Mouse (Mus musculus) embryonic facial prominence, embryonic 15.5 days (tissue): ENCODE data around the gene Cacna1g. TPM values are rescaled to one million over a fixed set of nuclear protein-coding genes. Genes with fewer than 3 reads are reported as not detected.

Experiments
- ATAC-seq: fragments of 200-750 bp; cut with Nextera tagmentation; 2 replicates; pipeline ENCODE4 v1.8.0; 2017; ENCODE audit warnings: low read depth, moderate TSS enrichment; ENCODE audit not compliant: insufficient number of reproducible peaks, low FRiP score, low TSS enrichment
- H3K27ac ChIP-seq: fragments of 300-500 bp; sonication (generic); replicated peaks from 2 replicates; pipeline ENCODE4 v1.5.1; 2015; ENCODE audit warnings: mild to moderate bottlenecking, inconsistent platforms
- H3K27me3 ChIP-seq: fragments of 300-500 bp; sonication (generic); 2 replicates; pipeline ENCODE4 v1.6.1; 2015; ENCODE audit warnings: inconsistent platforms
- H3K36me3 ChIP-seq: fragments of 300-500 bp; sonication (generic); 2 replicates; pipeline ENCODE4 v1.6.1; 2015; ENCODE audit warnings: mild to moderate bottlenecking, inconsistent platforms
- H3K4me1 ChIP-seq: fragments of 300-500 bp; sonication (generic); 2 replicates; pipeline ENCODE4 v1.6.1; 2015; ENCODE audit warnings: inconsistent platforms
- H3K4me2 ChIP-seq: fragments of 300-500 bp; sonication (generic); replicated peaks from 2 replicates; pipeline ENCODE4 v1.6.1; 2015; ENCODE audit warnings: mild to moderate bottlenecking, inconsistent platforms
- H3K4me3 ChIP-seq: fragments of 300-500 bp; sonication (generic); replicated peaks from 2 replicates; pipeline ENCODE4 v1.5.1; 2015; ENCODE audit warnings: mild to moderate bottlenecking, inconsistent platforms
- H3K9ac ChIP-seq: fragments of 300-500 bp; sonication (generic); 2 replicates; pipeline ENCODE4 v1.6.1; 2015; ENCODE audit warnings: inconsistent platforms
- H3K9me3 ChIP-seq: fragments of 300-500 bp; sonication (generic); replicated peaks from 2 replicates; pipeline ENCODE4 v1.6.1; 2016; ENCODE audit warnings: inconsistent platforms
- WGBS: fragments of 180-500 bp; shearing (Covaris S2); methylation state at CpG from one replicate; pipeline ENCODE4 v1.1.7; 2015; 5-methylcytosine and 5-hydroxymethylcytosine counted together
- polyA plus RNA-seq: library from polyadenylated mRNA; unstranded; fragments of >200 nt; fragmentation: Nextera tagmentation; extraction: Ambion mirVana; gene quantifications from 2 replicates; pipeline ENCODE4 v1.2.1, GENCODE M21; 2015

Gene Cacna1g
- polyA plus RNA-seq, 1 experiment from 2014 or later: 30.3 TPM

DNA sequence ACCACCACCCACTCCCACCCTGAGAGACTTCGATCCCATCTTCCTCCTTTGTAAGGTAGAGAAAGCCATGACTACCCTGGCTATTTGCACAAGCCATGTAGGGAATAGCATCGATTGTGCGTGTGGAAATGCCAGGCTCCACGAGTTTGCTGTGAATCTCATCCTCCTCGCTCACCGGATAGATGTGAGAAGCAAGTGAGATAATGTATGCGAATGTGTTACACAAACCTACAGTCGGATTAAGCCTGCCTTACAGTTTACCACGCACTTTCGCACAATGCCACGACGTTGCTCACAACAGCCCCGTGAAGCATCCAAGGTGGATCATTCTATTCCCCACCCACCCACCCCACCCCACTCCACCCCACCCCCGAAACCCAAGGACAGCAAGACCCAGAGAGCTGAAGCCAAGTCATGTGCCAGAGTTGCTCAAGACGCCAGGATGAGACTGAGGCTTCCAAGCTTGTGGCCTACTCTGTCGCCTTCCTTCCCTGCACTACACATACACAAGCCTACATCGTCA, 7.6 kb downstream of the Cacna1g start:
- no peaks in the 10 kb centered on the region for H3K27me3 ChIP-seq
- no peak overlapping the region for H3K4me2 ChIP-seq
- 80% methylated on average over 17 of the region's 17 CpGs for WGBS
- H3K4me3 ChIP-seq: no peak overlapping the region
- H3K9ac ChIP-seq: no peak overlapping the region
- H3K36me3 ChIP-seq: peaks cover 10% of the 10 kb centered on the region; the same call in 1 of the 2 replicates
- ATAC-seq: no peak
- no peaks in the 10 kb centered on the region for H3K9me3 ChIP-seq
- no peak overlapping the region for H3K27ac ChIP-seq
- peaks cover 73% of the 10 kb centered on the region for H3K4me1 ChIP-seq

DNA sequence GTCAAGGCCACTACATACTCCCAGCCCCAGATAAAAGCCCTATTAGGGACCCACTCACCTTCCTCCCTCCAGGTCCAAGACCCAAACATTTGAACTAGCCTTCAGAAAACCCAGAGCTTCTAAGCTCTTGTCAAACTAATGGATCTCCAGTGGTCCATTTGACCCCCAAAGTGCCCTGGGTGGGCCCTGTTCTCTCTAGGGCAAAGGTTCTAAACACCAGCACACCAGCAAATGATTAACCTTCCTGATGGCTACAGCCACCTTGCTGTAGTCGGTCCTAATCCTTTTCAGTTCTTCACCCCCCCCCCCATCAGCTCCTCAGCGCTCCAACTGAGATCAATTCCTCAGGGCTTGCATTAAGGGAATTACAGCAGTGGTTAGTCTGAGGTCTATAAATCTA, 9.8 kb downstream of the Cacna1g start:
- H3K36me3 ChIP-seq: peaks cover 27% of the 10 kb centered on the region
- H3K9me3 ChIP-seq: no peaks in the 10 kb centered on the region
- no peak for ATAC-seq
- H3K27ac ChIP-seq: no peak overlapping the region
- H3K4me1 ChIP-seq: peaks cover 56% of the 10 kb centered on the region
- no peak overlapping the region for H3K9ac ChIP-seq
- no peak overlapping the region for H3K4me3 ChIP-seq
- no peak overlapping the region for H3K4me2 ChIP-seq
- no peaks in the 10 kb centered on the region for H3K27me3 ChIP-seq
- 45% methylated on average over 2 of the region's 2 CpGs for WGBS

DNA sequence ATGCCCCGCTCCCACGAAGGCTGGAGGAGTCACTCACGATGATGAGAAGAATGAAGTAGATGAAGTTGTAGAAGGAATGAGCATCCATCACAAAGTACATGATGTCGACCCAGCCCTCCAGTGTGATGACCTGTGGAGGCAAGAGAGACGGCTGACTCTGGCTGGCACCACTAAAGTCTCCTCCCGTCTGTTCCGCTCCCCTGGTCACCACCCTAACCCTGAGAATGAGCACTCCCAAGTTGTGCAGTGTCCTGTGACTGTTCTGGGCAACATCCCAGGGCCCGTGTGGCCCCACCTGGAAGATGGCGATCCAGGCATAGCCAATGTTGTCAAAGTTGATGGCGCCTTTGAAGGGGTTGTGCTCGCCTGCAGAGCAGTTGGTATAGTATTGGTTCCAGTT, 12.1 kb downstream of the Cacna1g start:
- WGBS: 89% methylated on average over 11 of the region's 11 CpGs

DNA sequence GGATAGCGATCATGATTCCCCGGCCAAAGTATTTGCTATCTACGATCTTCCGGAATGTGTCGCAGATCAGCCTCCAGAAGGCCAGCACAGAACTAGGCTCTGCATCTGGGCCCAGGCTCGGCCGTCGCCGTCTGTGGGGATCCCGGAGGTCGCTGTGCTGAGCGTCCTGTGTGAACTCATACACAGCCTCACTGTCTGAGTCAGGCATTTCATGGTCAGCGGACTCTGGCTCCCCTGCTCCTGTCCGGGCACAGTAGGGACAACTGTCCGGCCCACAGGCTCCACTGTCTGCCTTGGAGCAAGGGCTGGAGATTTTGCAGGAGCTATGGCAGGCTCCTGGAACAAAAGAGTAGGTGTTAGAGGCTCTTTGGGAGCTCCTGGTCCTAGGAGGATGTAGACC, 17.0 kb downstream of the Cacna1g start:
- 0 out of 2 replicates have a peak overlapping the region, but pooled peaks have one; percentile 2 for H3K27ac ChIP-seq
- H3K9ac ChIP-seq: no peak overlapping the region
- no peaks in the 10 kb centered on the region for H3K9me3 ChIP-seq
- peaks cover 28% of the 10 kb centered on the region for H3K4me1 ChIP-seq
- ATAC-seq: no peak
- 82% methylated on average over 15 of the region's 15 CpGs for whole genome bisulfite sequencing
- no peaks in the 10 kb centered on the region for H3K27me3 ChIP-seq
- peaks cover 58% of the 10 kb centered on the region for H3K36me3 ChIP-seq
- H3K4me3 ChIP-seq: no peak overlapping the region
- H3K4me2 ChIP-seq: no peak overlapping the region

More for the DNA sequence above, 12.1 kb downstream of the Cacna1g start:
- H3K4me1 ChIP-seq: peaks cover 37% of the 10 kb centered on the region
- no peaks in the 10 kb centered on the region for H3K9me3 ChIP-seq
- no peak overlapping the region for H3K27ac ChIP-seq
- peaks cover 47% of the 10 kb centered on the region for H3K36me3 ChIP-seq
- H3K27me3 ChIP-seq: no peaks in the 10 kb centered on the region
- no peak for ATAC-seq
- no peak overlapping the region for H3K9ac ChIP-seq
- no peak overlapping the region for H3K4me2 ChIP-seq
- H3K4me3 ChIP-seq: no peak overlapping the region

DNA sequence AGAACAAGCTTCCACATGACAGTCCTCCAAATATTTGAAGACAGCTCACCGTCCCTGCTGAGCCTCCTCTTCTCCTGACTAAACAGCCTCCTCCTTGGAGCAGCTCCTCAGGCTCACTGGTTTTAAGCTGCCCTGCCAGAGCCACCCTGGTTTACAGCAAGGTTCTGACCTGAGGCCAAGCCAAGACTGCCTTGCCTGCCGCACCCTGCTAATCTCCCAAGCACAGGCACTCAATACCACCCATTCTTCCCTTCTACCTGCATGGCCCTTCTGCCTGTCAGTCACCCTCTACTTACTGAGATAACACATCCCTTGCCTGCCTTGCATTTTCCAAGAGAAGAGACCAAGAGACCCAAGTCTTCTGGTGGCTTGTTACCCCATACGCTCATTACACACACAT, 17.7 kb downstream of the Cacna1g start:
- H3K4me1 ChIP-seq: peaks cover 27% of the 10 kb centered on the region
- no peak overlapping the region for H3K4me2 ChIP-seq
- ATAC-seq: no peak
- no peak overlapping the region for H3K9ac ChIP-seq
- H3K27ac ChIP-seq: peak overlapping the region; percentile 2
- peaks cover 54% of the 10 kb centered on the region for H3K36me3 ChIP-seq
- no peak overlapping the region for H3K4me3 ChIP-seq
- 53% methylated on average over 3 of the region's 3 CpGs for WGBS
- no peaks in the 10 kb centered on the region for H3K9me3 ChIP-seq
- no peaks in the 10 kb centered on the region for H3K27me3 ChIP-seq

DNA sequence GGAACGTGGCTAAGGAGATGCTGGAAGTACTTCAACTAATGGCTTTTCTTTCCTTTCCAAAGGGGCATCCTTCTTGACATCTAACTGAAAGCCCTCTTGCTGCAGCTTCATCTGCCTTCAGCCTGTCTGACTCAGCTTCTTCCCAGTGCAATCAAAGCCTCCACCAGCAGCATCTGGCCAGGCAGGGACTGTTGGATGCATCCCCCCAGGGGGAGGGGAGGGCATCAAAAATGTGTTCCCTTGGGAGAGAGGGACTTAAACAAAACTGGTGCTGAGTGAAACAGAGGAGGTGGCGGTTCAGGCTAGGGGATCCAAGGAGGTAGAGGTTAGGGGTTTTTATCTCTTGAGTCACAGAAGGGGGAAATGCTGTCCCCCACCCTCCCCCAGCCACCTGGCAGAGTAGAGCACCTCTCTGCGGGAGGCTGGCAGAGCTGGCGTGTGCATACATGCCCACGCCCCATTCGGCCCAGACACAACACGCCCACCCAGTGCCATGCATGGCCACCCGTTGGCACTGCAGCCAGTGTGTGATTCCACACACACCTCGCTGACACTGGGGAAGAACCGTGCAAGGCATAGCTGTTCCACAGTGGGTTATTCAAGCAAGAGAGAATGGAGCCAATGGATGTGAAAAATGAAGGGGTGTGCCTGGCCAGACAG, 18.7 kb downstream of the Cacna1g start:
- 60% methylated on average over 10 of the region's 10 CpGs for WGBS
- no peak overlapping the region for H3K9ac ChIP-seq

DNA sequence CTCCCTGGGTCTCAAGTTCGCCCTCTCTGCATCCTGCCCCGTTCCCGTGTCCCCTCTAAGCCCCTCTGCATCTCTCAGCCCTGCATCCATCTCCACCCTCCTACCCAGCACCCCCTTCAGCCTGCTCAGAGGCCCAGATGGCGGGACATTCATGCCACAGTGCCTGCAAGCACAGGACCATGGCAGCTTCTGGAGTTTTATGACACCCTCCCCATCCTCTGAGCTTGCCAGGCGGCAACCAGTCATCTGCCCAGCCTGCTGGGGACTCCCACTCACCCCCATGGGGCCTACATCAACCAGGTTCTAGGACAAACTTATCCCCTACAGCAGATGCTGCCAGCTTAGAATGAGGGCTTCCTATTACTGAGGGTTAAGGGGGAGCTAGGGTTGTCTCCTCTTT, 19.2 kb downstream of the Cacna1g start:
- Histone ChIP-seq H3K9me3 (no peaks in the 10 kb centered on the region), H3K4me1 (peaks cover 40% of the 10 kb centered on the region), H3K4me3 (no peak overlapping the region), H3K36me3 (peaks cover 43% of the 10 kb centered on the region), H3K27ac (no peak overlapping the region; the same call in 1 of the 2 replicates), H3K27me3 (no peaks in the 10 kb centered on the region), H3K4me2 (no peak overlapping the region), H3K9ac (no peak overlapping the region)
- ATAC-seq: no peak
- WGBS: 70% methylated on average over 5 of the region's 5 CpGs

More for the DNA sequence above, 18.7 kb downstream of the Cacna1g start:
- no peak overlapping the region for H3K4me3 ChIP-seq
- no peak overlapping the region for H3K4me2 ChIP-seq
- peak overlapping the region; percentile 28; the same call in 1 of the 2 replicates for H3K27ac ChIP-seq
- H3K36me3 ChIP-seq: peaks cover 47% of the 10 kb centered on the region
- H3K4me1 ChIP-seq: peaks cover 35% of the 10 kb centered on the region
- ATAC-seq: no peak
- H3K27me3 ChIP-seq: no peaks in the 10 kb centered on the region
- H3K9me3 ChIP-seq: no peaks in the 10 kb centered on the region

DNA sequence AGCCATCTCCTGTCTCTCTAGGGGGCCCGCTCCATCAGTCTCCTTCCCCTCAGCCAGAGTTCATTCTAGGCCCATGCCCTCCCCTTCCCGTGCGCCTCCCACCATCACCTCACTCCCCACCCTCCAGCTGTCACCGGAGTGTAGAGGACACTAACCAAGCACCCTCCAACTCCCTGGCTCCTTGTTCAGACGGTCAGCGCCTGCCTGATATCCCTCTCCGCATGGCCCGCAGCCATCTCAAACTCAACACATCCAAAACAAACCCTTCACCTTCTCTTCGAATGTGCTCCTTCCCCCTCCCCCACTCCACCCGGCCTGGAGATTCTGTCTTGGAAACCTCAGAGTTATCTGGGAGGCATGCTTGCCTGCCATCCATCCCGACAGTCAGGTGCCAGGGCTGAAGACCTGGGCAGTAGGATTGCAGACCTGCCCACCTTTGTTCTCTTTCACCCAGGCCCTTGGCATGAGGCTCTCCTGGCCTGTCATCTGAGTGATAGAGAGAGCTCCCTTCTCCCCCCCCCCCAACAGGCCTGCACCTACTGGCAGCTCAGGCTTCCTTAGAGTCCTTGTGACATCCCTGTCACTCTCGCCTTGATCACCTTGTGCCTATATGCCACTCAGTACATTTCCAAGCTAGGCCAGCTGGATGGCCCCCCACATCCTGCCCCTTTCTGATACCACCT, 22.8 kb downstream of the Cacna1g start:
- H3K9me3 ChIP-seq: no peaks in the 10 kb centered on the region
- H3K4me2 ChIP-seq: no peak overlapping the region
- H3K27me3 ChIP-seq: no peaks in the 10 kb centered on the region
- 58% methylated on average over 12 of the region's 12 CpGs for WGBS
- no peak overlapping the region for H3K4me3 ChIP-seq
- peaks cover 41% of the 10 kb centered on the region for H3K4me1 ChIP-seq
- no peak overlapping the region for H3K9ac ChIP-seq
- ATAC-seq: no peak
- H3K27ac ChIP-seq: no peak overlapping the region
- H3K36me3 ChIP-seq: peaks cover 16% of the 10 kb centered on the region; the same call in 1 of the 2 replicates

DNA sequence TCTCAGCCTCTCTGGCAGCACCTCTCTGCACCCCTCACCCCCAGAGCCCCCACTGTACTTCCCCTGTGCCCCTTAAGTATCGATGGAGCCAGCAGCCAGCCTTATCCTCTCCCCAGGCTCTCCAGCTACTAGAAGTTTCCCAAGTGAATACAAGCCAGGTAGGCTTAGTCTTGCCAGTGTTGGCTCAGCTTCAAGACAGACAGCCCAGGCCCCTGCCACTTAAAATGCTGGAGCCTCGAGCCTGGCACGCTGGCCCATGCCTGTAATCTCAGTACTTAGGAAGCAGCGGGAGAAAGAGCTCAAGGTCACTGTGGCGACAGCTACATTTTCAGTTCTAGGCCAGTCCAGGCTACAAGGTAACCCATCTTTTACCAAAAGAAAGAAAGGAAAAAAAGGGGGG, 24.1 kb downstream of the Cacna1g start:
- Histone ChIP-seq H3K9ac (no peak overlapping the region), H3K36me3 (peaks cover 11% of the 10 kb centered on the region; the same call in 1 of the 2 replicates), H3K9me3 (no peaks in the 10 kb centered on the region), H3K4me3 (no peak overlapping the region), H3K27ac (peak overlapping the region; percentile 29; the same call in 1 of the 2 replicates), H3K4me2 (no peak overlapping the region), H3K4me1 (peaks cover 44% of the 10 kb centered on the region), H3K27me3 (no peaks in the 10 kb centered on the region)
- ATAC-seq: no peak
- 54% methylated on average over 5 of the region's 5 CpGs for WGBS

DNA sequence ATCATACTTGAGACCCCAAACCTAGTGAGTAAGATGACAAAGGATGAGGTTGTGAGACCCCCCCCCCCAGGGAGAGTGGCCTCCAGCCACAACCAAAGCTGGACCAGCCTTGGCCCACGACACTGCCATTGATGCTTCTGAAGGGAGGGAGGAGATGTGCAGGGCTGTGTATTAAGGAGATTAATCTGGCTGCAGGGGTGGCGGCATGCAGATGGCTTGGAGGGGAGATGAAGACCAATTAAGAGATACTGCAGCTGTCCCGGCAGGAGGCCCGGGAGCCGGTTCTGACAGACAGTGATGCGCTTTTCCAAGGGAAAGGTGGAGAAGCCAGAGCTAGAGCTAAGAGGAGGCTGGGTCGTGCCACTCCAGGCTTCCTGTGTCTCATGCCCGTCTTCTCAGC, 24.8 kb downstream of the Cacna1g start:
- H3K27ac ChIP-seq: no peak overlapping the region
- H3K9ac ChIP-seq: no peak overlapping the region
- H3K4me2 ChIP-seq: no peak overlapping the region
- H3K4me3 ChIP-seq: no peak overlapping the region
- no peaks in the 10 kb centered on the region for H3K27me3 ChIP-seq
- H3K4me1 ChIP-seq: peaks cover 43% of the 10 kb centered on the region
- ATAC-seq: no peak
- H3K9me3 ChIP-seq: no peaks in the 10 kb centered on the region
- H3K36me3 ChIP-seq: peaks cover 8% of the 10 kb centered on the region; the same call in 1 of the 2 replicates
- 52% methylated on average over 8 of the region's 8 CpGs for WGBS

DNA sequence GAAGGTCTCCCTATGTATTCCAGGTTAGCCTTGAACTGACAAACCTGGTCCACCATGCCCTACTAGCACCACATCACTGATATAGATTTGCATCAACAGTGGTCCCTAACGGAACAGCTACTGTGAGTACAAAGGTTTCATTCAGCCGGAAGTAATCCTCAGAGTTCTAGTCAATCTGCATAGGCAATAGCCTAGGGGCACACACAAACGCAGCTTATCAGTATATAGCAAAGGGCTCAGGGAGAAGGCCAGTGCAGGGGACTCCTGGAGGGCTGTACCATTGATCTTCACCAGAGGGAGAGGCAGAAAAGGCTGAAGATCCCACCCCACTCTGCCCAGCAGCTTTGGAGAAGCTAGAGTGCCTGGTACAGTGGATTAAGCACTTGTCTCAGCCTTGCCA, 27.0 kb downstream of the Cacna1g start:
- H3K4me2 ChIP-seq: no peak overlapping the region
- WGBS: 26% methylated on average over 3 of the region's 3 CpGs
- H3K9me3 ChIP-seq: no peaks in the 10 kb centered on the region
- no peak overlapping the region for H3K4me3 ChIP-seq
- H3K9ac ChIP-seq: no peak overlapping the region
- H3K27me3 ChIP-seq: no peaks in the 10 kb centered on the region
- 0 out of 2 replicates have a peak overlapping the region, but pooled peaks have one; percentile 7 for H3K27ac ChIP-seq
- H3K36me3 ChIP-seq: peaks cover 16% of the 10 kb centered on the region; the same call in 1 of the 2 replicates
- H3K4me1 ChIP-seq: peaks cover 58% of the 10 kb centered on the region
- ATAC-seq: no peak
